Mouse (Mus musculus) right cerebral cortex, postnatal 25 days (tissue): ENCODE data around the gene Nrbp1.

Experiments used
- DNase-seq: peaks from one replicate; pipeline ENCODE4 v3.0.0; 2022

Nrbp1 gene

DNA sequence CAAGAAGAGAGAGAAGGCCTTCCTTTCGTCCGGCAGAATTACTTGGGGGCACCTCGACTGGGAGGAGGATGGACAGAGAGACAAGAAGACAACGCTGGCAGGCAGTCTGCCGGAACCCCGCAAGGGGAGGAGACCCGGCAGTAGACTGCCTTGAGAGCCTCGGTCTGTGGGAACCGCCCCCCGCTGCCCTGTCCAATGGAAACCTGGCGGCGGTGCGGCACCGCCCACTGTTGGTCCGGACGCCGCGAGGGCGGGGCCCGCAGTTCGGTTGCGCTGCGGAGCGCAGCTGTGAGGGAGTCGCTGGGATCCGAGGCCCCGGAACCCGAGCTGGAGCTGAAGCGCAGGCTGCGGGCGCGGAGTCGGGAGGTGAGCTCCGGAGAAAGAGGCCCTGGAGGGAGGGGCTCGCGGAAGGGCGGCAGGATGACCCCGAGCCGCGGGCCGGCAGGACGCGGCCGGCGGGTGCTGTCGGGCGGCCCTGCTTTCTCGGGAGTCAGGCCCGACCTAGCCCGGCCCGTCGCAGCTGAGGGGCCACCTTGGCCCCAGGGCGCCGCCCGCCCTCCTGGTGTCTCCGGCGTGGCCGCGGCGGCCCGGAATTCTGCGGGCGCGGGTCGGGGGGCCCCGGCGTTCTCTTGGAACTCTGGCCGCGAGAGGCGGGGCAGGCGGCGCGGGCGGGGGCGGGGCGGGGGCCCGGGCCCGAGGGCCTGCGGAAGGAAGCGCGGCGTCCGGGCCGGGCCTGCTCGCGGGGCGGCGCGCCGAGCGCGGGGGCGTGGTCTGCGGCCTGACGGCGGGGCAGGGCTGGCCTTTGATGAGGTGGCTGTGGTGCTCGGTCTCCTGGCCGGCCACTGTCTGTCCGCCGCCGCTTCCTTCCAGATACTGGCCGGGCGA lies at the start of gene Nrbp1, which contains the start of gene Gm9970:
Nrbp1 (plus strand) TSS at position 228 of the 885 bp plus-strand sequence.
Gm9970 (minus strand) TSS at position 596 of the 885 bp plus-strand sequence.
- peak; percentile 96 for DNase-seq

- DNase-seq: no peak
Observed at GRCm38 (mm10) chr5:31192045-31192938, 48.4 kb upstream of the Nrbp1 start.

GRCm38 (mm10) chr5:31192939-31193630 lies 47.6 kb upstream of the Nrbp1 start, which contains the start of the genes Snx17 and Eif2b4:
Gene Snx17, plus strand, starts transcription at chr5:31193227.
Gene Eif2b4, minus strand, starts transcription at chr5:31193430.
- DNase-seq: peak; percentile 100

DNA sequence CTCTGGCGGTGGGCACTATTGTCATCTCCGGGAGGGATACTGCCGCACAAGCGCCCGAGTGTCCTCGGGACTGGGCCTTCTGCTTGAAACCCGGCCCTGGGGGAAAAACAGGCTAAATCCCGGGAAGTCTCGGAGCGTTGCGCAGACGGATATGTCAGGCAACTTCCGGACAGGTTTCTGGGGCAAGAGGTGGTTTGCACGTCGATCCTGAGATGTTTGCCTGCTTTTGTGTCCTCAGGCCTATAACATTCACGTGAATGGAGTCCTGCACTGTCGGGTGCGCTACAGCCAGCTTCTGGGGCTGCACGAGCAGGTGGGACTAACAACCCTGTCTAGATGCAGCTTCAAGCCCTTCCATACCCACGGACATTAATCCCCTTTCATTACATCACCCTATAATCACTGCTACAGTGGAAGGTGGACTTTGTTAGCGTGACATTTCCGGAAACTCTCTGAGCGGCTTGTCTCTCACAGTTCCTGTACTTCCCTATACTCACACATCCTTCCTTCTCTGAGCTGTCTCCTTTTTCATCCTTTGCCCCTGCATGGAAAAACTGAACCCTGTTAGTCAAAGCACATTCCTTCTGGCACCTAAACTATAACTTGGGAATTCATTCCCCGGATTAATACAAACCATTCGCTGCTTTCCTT lies 46.9 kb upstream of the Nrbp1 start:
- no peak for DNase-seq

- DNase-seq: no peak
Observed at GRCm38 (mm10) chr5:31194486-31195485, 45.9 kb upstream of the Nrbp1 start.

- no peak for DNase-seq
Observed at GRCm38 (mm10) chr5:31195671-31196070, 45.0 kb upstream of the Nrbp1 start.

DNA sequence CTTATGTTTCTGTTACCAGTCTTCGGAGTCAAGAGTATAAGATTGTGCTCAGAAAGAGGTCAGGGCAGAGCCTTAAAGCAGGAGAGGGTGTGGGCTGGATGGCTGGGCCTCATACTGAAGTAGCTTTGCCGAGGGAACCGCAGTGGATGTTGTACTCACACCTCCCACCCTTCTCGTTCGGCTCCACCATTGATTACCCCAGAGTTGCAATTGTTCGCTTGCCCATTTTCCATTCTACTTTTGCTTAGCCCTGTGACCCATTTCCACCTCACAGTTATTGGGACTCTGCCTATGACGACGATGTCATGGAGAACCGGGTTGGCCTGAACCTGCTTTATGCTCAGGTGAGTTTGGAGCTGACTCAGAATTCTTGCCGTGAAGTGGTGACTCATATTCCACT lies 44.5 kb upstream of the Nrbp1 start:
- DNase-seq: no peak

DNA sequence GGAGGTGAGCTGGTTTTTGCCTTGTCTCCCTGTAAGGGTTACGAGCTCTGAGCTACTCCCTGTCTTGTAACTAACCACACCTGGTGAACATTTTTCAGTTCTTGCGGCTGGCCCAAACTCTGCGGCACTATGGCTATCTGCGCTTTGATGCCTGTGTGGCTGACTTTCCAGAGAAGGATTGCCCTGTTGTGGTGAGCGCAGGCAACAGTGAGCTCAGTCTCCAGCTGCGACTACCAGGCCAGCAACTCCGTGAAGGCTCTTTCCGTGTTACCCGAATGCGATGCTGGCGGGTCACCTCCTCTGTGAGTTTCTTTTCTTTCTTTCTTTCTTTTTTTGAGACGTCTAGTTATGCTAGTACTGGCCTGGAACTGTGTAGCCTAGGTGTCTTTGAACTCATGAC lies 43.6 kb upstream of the Nrbp1 start:
- no peak for DNase-seq

- DNase-seq: no peak
Observed at GRCm38 (mm10) chr5:31198170-31198569, 42.5 kb upstream of the Nrbp1 start.

DNA sequence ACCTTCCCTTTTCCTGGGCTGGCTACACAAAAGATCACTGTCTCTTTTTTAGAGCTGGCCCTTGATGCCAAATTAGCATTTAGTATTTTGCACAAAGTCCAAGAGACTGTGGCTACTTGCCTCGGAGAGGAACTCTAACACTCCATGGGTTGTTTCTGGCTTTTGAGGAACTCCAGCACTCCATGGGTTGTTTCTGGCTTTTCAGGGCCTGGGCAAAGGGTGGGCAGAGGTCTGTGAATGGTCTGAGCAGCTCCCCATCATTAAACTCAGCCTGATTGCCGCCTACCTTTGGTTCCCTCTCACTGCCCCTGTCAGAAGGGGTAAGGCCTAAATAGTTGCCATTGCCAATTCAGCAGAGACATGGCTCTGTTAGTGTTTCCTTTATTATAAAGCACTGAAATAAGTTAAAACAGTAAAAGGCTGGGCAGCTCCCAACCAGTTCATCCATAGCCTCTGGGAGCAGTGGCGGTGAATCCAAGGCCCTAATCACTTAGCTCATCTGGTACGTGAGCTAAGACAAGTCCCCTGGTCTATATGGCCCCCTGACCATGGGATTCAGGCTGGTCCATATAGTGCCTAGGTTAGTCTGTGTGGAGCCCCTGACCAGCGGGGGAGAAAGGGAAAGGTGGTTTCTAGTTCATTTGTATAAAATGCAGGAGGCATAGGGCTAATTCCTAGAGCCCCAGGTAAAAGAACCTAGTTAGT lies 41.9 kb upstream of the Nrbp1 start:
- DNase-seq: no peak

DNA sequence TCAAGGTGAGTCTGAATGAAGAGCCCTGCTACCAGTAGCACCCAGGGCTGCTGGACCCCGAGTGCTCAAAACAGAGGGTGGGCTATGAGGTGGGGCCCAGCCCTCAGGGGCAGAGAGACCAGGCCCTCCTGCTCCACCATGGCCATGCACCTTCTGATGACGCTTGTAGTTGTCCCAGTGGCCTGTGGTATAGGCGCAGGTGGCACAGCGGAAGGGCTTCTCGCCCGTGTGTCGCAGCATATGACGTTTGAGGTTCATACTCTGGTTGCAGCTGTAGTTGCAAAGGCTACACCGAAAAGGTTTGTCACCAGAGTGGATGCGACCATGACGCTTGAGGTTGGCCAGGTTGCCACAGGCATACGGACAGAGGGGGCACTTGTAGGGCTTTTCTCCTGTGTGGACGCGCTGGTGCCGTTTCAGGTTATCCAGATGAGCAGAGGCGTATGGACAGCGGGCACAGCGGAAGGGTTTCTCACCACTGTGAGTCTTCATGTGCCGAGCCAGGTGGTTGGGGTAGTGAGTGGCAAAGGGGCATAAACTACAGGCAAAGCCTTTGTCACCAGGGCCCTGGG lies 41.3 kb upstream of the Nrbp1 start:
- no peak for DNase-seq

DNA sequence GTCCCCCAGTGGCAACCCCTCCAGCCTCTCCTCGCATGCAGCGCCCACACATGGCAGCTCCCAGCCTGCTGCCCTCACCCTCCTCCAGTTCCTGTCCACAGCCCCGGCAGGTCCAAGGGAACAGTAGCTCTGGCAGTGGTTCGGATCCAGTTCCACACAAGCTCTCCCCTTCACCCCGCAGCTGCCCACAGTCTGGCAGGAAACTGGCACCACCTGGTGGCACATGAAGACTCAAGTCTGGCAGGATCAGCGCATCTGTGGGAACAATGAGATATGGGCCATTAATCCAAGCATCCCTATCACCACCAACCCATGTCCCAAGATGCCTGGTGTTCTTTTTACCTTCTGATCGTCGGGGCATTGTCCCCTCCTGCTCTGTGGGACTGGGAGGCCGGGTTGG lies 40.8 kb upstream of the Nrbp1 start:
- DNase-seq: no peak

DNA sequence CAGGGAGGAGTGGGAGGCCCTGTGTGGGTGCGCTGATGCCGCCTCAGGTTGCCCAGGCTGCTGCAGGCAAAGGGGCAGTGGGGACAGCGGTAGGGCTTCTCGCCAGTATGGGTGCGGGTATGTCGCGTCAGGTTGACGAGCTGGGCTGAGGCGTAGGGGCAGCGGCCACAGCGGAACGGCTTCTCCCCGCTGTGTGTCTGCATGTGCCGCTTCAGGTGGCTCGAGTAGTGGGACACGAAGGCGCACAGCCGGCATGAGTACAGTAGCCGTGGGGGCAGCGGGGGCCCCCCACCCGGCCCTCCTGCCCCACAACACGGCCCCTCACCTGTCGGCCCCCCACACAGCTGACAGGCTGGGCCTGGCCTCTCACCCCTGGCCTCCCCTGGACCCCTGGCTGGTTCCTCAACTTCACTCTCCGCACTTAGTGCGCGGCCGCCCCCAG lies 40.3 kb upstream of the Nrbp1 start:
- no peak for DNase-seq

DNA sequence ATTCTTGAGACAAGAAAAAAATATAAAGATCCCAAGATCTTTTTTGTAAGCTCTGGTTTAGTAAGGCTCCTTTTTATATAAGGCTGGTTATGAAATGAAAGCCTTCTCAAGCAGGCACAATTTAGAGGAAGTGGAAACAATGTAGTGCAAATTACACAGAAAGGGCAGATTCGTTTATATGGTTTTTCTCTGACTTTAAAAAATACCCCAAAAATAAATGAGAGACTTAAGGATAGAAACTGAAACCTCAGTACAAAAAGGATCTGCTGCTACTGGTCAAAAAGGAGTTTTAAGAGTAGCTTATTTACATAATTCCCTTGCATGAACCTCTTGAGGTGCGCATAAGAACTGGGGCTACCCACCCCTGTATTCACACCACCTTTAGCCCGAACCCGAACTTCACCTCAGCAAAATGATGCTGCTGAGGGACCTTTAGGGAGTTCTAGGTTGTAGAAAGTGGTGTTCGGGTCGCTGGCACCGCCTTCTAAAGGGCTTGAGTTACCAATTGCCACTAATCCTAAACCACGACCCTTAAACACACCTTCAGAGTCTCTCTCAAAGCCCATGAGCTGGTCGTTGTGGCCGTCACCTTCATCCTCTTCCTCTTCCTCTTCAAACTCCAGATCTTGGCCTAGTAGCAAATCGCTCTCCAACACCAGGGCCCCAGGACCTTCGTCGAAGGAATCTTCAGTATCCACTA lies 39.5 kb upstream of the Nrbp1 start:
- no peak for DNase-seq

DNA sequence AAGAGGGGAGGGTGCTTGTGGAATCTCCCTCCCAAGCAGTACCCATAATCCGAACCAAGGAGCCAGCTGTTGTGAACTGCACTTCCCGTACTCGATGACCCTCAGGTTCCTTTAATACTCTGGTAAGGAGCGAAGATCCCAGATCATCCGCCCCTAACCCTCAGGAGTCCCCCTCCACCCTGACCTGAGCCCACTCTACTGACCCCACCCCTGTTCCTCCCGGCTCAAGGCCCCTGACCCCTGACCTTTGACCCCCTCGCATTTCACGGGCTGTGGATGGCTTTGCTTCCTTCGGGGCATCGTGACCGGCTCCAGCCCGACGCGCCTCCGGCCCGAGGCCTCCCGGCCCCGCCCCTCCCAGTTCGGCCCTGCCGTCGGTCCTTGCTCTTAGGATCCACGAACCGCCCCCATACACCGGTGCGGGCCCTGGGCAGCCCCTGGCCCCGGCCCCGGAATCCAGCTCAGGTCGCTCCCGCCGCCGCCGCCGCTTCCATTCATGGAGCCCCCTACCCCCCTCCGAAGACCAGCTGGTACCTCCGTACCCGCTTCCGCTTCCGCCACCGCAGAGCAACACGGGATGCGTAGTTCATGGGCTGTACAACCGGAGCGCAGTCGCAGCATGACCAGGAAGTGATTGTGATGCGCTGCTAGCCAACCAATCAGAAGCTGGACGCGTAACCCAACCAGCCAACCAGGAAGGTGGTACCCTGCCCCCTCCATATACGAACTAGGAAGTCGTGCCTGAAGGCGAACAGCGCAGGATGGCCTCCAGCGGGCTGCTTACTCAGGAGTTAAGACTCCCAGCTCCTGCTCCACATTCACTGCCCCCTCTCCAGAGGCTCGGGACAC lies 38.7 kb upstream of the Nrbp1 start, which contains the start of gene Zfp513:
Zfp513 (minus strand) TSS at position 562 of the 849 bp plus-strand sequence.
- peak; percentile 97 for DNase-seq

DNA sequence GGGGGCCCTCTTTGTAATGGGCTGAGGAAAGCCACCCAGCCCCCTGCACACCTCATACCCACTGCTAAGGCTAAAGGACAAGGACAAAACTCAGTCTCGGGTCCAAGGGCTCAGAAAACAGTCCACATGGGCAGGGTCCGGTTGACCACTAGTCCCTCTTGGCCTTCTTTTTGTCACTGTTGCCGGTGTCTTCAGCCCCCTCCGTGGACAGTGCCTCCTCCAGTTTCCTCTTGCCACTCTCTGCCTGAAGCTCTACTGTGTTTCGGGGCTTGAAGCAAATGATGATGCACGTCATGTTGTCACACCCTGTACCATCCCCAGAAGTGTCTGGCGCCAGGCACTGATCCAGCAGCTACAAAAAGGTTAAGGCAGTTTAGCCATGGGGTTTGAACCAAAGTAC lies 37.7 kb upstream of the Nrbp1 start:
- DNase-seq: no peak

DNA sequence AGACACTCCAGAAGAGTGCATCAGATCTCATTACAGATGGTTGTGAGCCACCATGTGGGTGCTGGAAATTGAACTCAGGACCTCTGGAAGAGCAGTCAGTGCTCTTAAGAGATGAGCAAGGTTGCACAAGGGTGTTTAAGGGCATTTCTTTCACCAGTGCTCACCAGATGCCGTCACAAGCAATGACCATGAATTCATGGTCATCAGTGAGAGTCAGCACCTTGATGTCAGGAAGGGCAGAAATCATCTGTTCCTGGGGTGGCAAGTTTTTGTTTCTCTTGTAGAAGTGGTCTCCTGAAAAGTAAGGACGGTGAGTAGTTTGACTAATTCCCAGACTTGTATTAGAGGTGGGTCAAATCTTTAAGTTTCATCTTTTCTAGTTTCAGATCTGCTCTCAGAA lies 36.8 kb upstream of the Nrbp1 start:
- no peak for DNase-seq

- DNase-seq: no peak
Observed at GRCm38 (mm10) chr5:31204421-31204820, 36.2 kb upstream of the Nrbp1 start.
